Mouse (Mus musculus): ENCODE data around the gene Aida. TPM values are rescaled to one million over a fixed set of nuclear protein-coding genes. Genes with fewer than 3 reads are reported as not detected.
"Not testable (repeated sequence)": the region's sequence is repeated elsewhere in the genome, so short reads cannot be mapped to it uniquely, and the experiment has no call there.

Aida gene
- total RNA-seq, 2 experiments from 2014 or later: 71.4 to 85.7 TPM

DNA sequence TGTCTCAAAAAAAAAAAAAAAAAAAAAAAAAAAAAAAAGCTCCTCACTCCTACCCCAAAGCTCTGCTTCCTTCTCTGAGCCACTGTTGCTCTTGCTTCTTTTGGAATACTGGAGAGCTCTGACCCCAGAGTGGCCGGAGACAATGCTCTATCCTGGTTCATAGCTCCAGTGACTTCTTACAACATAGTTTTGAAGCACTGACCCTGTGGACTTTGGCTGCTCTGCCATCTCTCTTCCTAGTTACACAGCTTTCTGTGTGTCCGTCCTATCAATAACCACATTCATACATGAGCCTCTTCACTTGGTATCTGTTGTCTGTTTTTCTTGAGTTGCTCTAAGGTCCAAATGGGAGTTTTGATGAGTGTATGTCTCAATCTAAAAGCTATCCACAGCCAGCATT lies 15.7 kb downstream of the Aida start:
- ATAC-seq (ENCODE audit: poor library complexity, severe bottlenecking): no peak

DNA sequence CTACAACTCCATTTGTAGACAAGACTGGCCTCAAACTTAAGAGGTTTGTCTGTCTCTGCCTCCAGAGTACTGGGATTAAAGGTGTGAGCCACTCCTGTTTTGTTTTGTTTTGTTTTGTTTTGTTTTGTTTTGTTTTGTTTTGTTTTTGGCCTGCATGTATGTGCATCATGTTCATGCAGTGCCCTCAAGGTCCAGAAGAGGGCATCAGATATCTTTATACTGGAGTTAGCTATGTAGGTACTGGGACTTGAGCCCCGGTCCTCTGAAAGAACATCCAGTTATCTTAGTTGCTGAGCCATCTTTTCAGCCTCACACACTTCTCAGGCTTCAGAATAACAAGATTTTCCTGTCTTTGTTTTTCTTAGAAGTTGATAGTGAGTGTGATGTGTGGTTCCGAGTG lies 19.4 kb downstream of the Aida start:
- ATAC-seq (ENCODE audit: poor library complexity, severe bottlenecking): peak; percentile 58

DNA sequence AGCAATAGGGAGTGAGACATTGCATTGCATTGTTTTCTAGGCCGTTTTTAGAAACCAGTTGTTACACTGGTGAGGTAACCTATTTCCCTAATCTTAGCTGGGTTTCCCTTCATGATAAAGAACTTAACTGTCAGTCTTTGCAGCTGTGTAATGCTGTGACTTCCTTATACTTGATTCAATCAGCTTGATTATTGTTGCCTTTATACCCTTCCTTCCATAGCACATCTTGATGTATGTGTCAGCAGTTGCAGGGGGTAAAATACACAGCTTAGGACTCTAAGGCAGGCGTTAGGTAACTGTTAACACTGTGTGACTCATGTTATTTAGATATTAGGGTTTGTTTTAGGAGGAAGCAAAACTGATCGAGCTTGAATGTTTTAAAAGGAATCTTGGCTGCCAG lies 24.3 kb downstream of the Aida start:
- ATAC-seq (ENCODE audit: poor library complexity, severe bottlenecking): peak; percentile 70

DNA sequence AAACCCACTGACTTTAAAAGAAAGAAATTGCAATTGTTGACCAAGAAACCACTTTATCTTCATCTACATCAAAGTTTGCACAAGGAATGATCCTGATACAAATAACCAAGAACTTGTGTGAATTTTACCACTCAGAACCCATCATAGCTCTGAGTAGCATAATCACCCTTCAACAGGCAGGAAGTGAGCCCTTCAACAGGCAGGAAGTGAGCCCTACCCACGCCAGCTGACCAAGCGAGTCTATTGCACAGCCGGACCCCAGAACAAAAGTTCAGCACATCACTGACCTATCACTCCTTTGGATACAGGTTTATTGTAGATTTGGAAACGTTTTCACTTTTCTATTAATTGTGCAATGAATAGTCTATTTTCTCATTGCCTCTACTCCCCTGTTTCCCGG lies 26.1 kb downstream of the Aida start:
- ATAC-seq (ENCODE audit: poor library complexity, severe bottlenecking): peak; percentile 60

DNA sequence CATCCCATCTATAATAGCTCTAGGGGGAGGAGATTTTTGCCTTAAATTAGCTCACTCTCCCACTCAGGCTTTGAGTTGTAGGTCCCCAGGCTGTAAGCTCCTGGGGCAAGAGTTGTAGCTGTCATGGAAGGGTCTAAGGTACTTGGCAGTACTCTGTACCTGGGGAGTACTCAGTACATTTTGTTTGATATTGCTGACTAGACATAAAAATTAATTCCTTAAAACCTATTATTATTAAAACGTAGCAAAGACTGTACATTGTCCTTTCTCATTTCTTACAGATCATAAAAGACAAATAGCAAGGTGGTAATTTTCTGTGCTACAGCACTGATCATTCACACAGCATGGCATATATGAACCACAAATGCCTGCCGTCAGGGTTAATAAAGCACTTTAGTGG lies 27.5 kb downstream of the Aida start:
- no peak for ATAC-seq (ENCODE audit: poor library complexity, severe bottlenecking)

DNA sequence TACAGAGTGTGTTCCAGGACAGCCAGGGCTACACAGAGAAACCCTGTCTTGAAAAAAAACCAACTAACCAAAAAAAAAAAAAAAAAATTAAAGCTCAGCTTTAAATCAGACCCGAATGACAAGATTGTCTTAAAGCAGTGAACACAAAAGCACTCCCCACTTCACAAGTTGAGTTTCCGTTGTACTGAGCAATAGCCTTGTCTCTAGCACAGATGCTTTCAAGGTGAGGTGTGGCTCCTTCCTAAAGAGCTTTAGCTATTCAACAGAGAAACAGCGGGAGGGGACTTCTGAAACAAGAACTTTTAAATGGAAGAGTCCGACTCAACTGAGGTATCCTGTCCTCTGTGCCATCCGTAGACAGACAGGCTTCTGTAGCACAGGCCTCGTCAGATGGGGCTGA lies 28.0 kb downstream of the Aida start:
- ATAC-seq (ENCODE audit: poor library complexity, severe bottlenecking): no peak

DNA sequence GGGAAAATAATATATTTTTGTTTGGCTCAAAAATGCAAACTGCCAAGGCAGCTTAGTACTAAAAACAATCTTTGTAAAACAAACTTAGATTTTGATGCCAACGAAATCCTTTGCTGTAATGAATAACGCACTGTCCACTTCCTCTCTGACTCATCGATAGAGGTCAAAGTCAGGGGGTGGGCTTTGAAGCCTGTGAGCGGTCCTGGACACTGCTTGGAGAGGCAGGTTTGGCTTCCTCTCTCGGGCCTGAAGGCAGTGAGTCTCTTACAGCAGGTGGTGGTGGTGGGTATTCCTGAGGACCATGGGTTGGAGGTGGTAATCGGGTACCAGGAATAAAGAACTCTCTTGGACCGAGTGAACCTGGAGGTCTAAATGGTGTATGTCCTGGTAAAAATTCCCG lies 30.8 kb downstream of the Aida start:
- no peak for ATAC-seq (ENCODE audit: poor library complexity, severe bottlenecking)

DNA sequence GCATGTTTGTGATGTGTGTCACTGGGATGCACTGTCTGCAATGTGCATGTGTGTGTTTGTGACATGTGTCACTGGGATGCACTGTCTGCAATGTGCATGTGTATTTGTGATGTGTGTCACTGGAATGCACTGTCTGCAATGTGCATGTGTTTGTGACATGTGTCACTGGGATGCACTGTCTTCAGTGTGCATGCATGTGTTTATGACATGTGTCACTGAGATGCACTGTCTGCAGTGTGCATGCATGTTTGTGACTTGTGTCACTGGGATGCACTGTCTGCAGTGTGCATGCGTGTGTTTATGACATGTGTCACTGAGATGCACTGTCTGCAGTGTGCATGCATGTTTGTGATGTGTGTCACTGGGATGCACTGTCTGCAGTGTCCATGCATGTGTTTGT lies 46.5 kb downstream of the Aida start:
- ATAC-seq (ENCODE audit: poor library complexity, severe bottlenecking): not testable (repeated sequence)

DNA sequence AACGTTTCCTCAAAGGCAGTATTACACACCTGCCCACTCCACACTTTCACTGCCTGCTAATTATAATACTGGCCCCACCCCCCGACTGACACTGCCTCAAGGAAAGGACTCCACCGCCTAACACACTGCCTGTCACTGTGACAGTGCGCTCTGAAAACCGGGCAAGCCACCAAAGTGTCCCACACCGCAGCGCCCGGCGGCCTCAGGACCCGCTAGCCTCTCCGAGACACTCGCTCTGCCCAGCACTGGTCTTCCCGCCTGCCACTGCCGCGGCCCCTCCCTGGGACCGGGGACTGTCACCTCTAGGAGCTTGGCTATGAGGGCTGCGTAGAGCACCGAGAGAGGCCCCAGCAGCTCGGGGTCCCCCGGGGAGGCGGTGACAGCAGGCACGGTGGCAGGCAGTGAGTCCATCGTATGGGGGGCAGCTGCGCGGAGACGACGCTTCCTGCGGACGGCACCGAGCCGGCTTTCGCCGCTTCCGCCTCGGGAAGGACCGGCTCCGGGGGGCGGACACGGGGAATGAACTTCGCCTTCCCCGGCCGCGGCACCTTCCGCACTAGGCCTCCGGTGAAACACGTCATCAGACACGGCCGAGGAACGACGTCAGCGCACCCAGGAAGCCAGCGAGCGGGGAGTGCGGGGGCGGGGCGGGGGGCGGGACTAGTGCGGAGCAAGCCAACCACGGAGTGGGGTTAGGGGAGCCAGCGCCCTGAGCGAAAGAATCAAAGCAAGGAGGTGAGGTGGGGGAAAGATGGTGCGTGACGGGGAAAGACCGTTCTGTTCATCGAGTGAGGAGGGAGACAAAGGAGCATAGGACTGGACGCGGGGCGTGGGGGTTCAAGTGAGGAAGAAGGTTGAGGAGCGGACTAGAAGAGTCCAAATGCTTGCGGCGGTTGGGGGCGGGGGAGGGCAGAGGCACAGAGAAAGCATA lies 48.8 kb downstream of the Aida start:
- ATAC-seq (ENCODE audit: poor library complexity, severe bottlenecking): peak; percentile 77

DNA sequence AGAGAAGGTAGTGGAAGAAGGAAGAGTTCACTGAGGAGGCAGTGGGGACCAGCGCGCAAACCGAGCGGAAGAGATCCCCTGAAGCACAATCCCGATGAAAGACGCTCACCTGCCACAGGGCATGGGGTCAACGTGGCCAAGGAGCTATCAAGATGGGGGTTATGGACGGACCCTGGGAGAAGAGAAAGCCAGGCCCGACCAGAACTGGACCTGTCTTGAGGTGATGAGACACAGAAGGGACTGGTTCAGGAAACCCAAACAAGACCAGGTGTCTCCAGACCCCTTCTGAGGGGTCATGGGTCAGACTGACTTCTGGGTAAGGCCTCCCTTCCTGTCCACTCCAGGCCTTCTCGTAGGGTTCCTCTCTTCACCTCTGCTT lies 49.4 kb downstream of the Aida start:
- peak; percentile 1; the same call in 1 of the 2 replicates for ATAC-seq (ENCODE audit: poor library complexity, severe bottlenecking)

DNA sequence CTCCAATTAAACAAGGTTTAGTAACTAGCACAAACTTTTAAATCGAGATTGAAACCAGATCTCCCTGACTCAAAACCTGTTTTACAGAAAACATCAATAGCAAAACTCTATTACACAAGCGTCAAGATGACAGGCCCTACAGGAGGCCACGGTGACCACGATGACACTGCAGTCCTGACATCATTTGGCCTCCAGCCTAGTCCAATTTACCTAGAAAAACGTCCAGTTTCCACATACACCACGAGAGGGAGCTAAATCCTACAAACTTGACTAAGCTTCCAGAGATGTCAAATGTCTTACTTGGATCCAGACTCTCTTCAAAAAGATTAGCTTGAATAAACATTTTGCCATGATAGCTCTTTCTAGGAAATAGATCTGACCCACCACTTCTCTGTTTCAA lies 53.5 kb downstream of the Aida start:
- ATAC-seq (ENCODE audit: poor library complexity, severe bottlenecking): peak; percentile 76

DNA sequence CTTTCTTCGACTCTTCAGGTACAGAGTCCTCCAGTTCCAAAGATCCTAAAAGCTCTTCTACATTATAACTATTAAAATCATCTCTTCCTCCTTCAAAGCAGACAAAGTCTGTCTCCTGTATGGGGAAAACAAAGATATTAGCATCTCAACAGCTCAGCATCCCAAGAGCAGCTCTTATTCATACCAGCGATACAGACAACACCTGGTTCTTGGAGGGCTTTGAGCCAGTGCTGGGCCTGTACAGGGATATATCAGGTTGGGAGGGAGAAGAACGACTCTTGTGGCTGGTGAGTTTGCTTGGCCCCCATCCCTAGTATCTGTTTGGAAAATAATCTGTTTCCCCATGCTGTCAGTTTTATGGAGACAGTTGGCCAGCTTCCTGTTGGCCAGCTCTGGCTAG lies 62.5 kb downstream of the Aida start:
- no peak for ATAC-seq (ENCODE audit: poor library complexity, severe bottlenecking)

DNA sequence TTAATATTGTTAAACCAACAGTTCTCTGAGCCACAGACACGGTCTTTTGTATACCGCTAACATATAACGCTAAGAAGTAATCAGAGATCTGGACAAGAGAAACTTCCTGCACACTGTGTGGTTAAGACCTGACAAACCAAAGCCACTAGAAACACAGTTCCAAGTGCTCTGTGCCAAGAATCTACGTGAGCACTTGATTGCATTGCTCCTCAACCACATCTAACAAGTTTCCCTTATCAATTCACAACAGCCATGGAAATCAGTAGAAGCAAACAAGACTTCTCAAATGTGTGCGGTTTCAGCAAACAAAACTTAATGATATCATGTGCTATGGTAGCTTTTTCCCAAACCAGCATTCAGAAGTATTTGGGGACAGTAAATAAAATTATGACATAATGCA lies 65.9 kb downstream of the Aida start:
- ATAC-seq (ENCODE audit: poor library complexity, severe bottlenecking): peak; percentile 51; the same call in 1 of the 2 replicates

DNA sequence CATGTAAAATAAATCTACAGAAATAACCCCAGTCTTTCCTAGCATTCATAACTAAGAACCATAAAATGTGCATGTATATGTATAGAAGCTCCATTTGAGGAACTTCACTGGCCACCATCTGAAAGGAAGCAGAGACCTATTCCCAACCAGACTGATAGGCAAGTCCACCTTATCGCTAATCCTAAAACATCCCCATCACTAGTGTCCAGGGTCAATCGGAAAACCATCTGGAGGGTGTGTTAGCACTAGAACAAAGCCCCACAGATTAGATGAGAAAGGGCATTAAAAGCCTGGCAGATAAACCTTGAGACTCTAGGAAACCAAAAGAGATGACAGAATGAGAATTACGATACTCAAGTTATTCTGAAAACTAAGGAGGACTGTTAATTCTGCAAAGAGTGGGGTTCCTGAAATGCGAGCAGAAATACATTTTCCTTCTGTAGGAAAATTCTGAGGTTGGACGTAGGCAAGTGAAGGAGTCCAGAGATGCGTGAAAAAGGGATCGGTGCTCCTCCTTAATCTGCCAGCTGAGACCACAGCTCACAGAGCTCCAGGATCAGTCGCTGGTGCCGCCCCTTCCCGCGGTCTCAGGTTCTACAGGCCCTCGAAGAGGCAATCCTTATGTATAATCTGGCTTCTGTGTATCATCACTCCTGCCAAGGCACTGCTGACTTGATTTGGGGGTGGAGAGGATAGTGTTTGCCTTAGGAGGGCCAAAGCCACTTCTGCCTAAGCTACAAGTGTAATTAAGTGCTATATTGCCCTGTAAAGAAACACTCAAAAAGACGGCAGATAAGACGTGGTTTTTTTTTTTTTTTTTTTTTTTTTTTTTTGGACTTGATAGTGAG lies 66.6 kb downstream of the Aida start:
- ATAC-seq (ENCODE audit: poor library complexity, severe bottlenecking): no peak

DNA sequence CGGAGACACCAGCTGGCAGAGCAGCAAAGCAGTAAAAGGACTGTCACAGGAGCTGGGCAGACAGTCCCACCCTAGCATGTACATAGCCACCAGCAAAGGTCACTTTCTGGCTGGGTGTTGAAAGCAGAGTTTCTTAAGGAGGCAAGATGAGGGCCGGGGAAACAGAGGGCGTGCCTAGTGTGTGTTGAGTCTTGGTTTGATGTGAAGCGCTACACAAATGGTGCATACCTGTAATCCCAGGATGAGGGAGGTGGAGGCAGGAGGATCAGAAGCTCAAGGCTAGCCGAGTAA lies 67.1 kb downstream of the Aida start:
- no peak for ATAC-seq (ENCODE audit: poor library complexity, severe bottlenecking)

DNA sequence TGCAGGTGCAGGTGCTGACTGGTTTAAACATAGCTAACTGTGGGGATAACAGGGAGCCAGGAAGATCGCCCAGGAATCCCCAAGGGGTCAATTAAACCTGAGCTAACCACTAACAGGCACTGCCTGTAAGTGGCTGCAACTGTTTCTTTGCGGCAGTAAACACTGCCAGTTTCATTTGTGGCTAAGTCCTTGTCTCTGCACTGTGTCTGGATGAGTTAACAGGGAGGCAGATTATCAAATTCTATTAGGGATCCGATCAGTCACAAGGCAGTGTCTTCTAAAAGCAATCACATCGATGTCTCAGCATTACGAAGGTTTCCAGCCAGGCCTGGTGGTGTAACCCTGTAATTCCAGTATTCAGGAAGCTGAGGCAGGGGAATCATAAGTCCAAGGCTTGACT lies 70.0 kb downstream of the Aida start:
- no peak for ATAC-seq (ENCODE audit: poor library complexity, severe bottlenecking)

DNA sequence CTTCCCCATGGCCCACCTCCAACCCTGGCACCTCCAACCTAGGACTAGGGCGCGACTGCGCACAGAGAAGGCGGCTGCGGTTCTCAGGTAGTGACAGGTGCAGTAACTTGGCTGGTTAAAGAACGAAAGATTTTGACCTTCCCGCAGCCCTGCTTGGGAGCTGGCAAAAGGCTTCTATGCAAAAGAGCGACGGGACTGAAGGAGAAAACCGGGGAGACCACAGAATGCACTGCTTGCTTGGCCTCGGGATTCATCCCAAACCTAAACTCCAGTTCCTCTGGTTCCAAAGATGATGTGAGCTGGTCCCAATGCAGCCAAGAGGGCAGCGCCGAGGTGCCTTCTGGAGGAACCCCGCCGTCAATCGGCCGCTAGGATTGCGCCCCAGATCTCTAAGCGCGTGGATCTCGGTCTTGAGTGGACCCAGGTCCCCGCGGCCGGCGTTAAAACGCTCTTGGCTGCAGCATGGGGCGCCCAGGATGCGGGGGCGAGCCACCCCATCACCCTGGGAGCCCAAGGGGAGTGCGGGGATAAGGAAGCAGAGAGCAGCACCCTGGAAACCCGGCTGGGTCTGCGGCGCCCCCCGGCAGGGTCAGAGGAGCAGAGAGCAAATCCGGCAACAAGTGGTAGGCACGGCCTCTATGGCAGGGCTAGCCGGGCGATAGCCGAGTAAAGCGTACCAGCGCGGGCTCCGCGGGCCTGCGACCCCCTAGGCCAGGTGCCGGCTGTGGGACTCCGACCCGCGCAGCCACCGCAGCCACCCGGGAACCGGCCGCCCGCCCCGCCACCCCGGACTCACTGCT lies 72.4 kb downstream of the Aida start:
- ATAC-seq (ENCODE audit: poor library complexity, severe bottlenecking): peak; percentile 49

DNA sequence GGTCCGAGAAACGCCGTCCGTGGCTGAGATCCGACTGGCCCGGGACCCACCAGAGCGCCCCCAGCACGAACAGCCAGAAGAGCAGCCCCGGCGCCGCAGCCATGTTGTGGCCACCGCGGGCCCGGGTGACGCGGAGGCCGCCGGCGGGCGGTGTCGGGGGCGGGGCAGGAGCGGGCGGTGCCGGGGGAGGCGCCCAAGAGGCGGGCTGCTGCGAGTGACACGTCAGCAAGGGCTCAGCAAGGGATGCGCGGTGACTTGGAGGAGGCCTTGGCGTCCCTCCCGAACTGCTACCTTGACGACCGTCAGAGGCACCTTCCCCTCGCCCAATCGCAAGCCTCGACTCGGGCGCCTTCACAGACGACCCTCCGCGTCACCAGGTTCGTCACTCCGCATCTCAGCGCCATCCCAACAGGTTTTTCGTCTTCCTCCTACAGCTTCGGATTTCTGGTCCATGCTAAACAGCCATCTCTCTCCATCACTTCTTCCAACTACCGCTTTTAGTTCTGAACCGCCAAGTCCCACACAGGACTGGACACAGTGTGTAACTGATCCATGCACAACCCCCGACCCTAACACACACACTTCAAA lies 73.1 kb downstream of the Aida start, which contains the start of gene Mia3:
Gene Mia3 (minus strand): TSS at position 127 of the 588 bp plus-strand sequence.
- peak; percentile 94 for ATAC-seq (ENCODE audit: poor library complexity, severe bottlenecking)

DNA sequence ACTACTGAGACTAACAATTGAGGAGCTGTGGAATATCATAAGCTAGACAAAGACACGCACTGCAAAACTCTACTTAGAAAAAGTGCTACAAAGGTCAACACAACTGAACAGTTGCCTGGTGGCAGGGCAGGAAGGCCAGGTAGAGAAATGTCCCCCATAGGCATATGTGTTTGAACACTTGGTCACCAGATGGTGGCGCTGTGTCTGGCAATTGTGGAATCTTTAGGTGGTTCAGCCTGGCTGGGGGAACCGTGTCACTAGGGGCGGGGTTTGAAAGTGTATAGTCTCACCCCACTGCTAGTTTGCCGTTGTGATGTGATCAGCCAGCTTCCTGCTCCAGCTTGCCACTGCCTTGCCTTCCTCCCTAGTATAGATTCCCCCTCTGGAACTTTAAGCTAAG lies 78.3 kb downstream of the Aida start:
- ATAC-seq (ENCODE audit: poor library complexity, severe bottlenecking): no peak

Measured in megakaryocyte, adult 5-6 weeks (primary cell).